Mouse (Mus musculus) spleen, adult 2 months (tissue): ENCODE data around the gene Cxcr5. TPM values are rescaled to one million over a fixed set of nuclear protein-coding genes. Genes with fewer than 3 reads are reported as not detected.
A peak's percentile ranks its signal among the peaks of the same experiment; 100 is the strongest.

Source experiments
- DNase-seq, 2 experiments: peaks; one replicate each; pipeline versions ENCODE4 v3.0.0 to v3.0.0-alpha.2; 2012 to 2021; ENCODE audit warnings: low spot score in 2 of 2, low read depth in 1 of 2
- H3K27ac ChIP-seq: fragments of 200-500 bp; 2 replicates; pipeline ENCODE4 v1.5.1; 2012; ENCODE audit warnings: low read length, inconsistent platforms; ENCODE audit not compliant: insufficient read depth
- H3K27me3 ChIP-seq: fragments of 200-500 bp; 2 replicates; pipeline ENCODE4 v1.6.1; 2012; ENCODE audit warnings: mild to moderate bottlenecking, moderate library complexity, low read length, inconsistent platforms; ENCODE audit not compliant: control insufficient read depth, insufficient read depth
- H3K36me3 ChIP-seq: fragments of 200-500 bp; 2 replicates; pipeline ENCODE4 v1.6.1; 2012; ENCODE audit warnings: mild to moderate bottlenecking, low read length, inconsistent platforms; ENCODE audit not compliant: control insufficient read depth, insufficient read depth
- H3K4me1 ChIP-seq: fragments of 200-500 bp; 2 replicates; pipeline ENCODE4 v1.6.1; 2011; ENCODE audit warnings: inconsistent platforms; ENCODE audit not compliant: control insufficient read depth, insufficient read depth, insufficient read length
- H3K4me3 ChIP-seq: fragments of 200-500 bp; 2 replicates; pipeline ENCODE4 v1.5.1; 2011; ENCODE audit warnings: mild to moderate bottlenecking, inconsistent platforms; ENCODE audit not compliant: insufficient read depth, insufficient read length; ENCODE audit errors: extremely low read depth
- CTCF ChIP-seq: fragments of 200-500 bp; IDR thresholded peaks from 2 replicates; pipeline ENCODE4 v1.5.1; 2011; ENCODE audit warnings: mild to moderate bottlenecking, inconsistent platforms; ENCODE audit not compliant: insufficient read depth, insufficient read length, insufficient replicate concordance; ENCODE audit errors: extremely low read depth
- POLR2A ChIP-seq: fragments of 200-500 bp; IDR thresholded peaks from 2 replicates; pipeline ENCODE4 v1.6.1; 2011; ENCODE audit warnings: low read depth, low read length, inconsistent platforms
- WGBS: fragments of 180-500 bp; shearing (Covaris S2); methylation state at CpG from one replicate; pipeline ENCODE4 v1.1.7; 2018; 5-methylcytosine and 5-hydroxymethylcytosine counted together
- polyA plus RNA-seq: library from polyadenylated mRNA; depleted of rRNA; stranded (reverse); fragments of >200 nt; gene quantifications from 2 replicates; pipeline ENCODE4 v1.2.3, GENCODE M21; 2012

Gene Cxcr5
- polyA plus RNA-seq, 1 experiment = 133 TPM

DNA sequence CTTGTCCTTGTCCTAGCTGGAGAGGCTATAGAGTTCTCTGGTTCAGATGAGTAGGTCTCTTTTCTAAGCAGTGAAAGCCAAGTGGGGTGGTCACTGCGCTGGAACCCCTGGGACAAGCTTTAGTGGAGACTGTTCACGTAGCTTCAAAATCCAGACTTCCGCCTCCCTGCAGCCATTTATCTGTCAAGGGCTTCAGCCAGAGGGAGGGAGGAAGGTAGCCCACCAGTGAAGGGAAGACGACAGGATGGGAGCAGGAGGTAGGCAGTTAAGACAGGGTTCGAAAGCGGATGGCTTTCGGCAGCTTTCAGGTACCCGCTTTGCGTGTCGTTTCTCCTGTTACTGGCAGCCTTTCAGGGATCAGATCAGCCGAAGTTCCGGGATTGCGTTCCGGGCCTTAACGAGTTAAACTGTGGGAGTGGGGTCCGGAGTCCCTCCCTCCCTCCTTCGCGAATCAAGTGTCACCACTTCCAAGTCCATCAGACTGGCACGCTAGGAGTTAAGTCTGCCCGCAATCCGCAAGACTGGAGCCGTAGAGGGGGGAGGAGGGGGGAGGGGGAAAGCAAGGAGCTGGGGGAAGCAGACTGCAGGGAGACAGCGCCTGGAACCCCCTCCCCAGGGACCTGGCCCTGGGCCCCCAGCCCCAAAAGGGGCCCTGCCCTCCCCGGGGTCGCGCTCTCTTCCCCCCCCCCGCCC is 83.3 kb downstream of the Cxcr5 start:
- under 1% methylated on average over 24 of the region's 27 CpGs for WGBS
- H3K27me3 ChIP-seq = 0 out of 2 replicates have a peak, but pooled peaks cover 1% of the 10 kb centered on the region
- H3K4me1 ChIP-seq = peaks cover 15% of the 10 kb centered on the region; the same call in 1 of the 2 replicates
- H3K27ac ChIP-seq = peak overlapping the region; percentile 24; the same call in 1 of the 2 replicates
- DNase-seq = no peak
- peak overlapping the region; percentile 62 for H3K4me3 ChIP-seq
- TF ChIP-seq CTCF (no peak), POLR2A (no peak)
- no peaks in the 10 kb centered on the region for H3K36me3 ChIP-seq

- Histone ChIP-seq H3K36me3 (no peaks in the 10 kb centered on the region), H3K4me1 (peaks cover 15% of the 10 kb centered on the region; the same call in 1 of the 2 replicates), H3K27ac (0 out of 2 replicates have a peak overlapping the region, but pooled peaks have one; percentile 2), H3K27me3 (0 out of 2 replicates have a peak, but pooled peaks cover 1% of the 10 kb centered on the region), H3K4me3 (peak overlapping the region; percentile 62; the same call in 1 of the 2 replicates)
- peak in 1 of 2 experiments; percentile 75 for DNase-seq
- 10% methylated on average over 24 of the region's 24 CpGs for WGBS
- TF ChIP-seq CTCF (peak; percentile 12; the same call in 1 of the 2 replicates), POLR2A (no peak)
Measured at GRCm38 (mm10) chr9:44477339-44478228, 84.1 kb downstream of the Cxcr5 start.

- WGBS = 88% methylated on average over 3 of the region's 3 CpGs
- no peak overlapping the region for H3K27ac ChIP-seq
- no peak for DNase-seq
Measured at GRCm38 (mm10) chr9:44475936-44476335, 85.7 kb downstream of the Cxcr5 start.

GRCm38 (mm10) chr9:44474327-44474726 is 87.3 kb downstream of the Cxcr5 start:
- 71% methylated on average over 1 of the region's 1 CpGs for WGBS
- H3K27ac ChIP-seq = no peak overlapping the region
- H3K4me3 ChIP-seq = no peak overlapping the region
- TF ChIP-seq POLR2A = no peak
- TF ChIP-seq CTCF = no peak
- H3K4me1 ChIP-seq = peaks cover 8% of the 10 kb centered on the region; the same call in 1 of the 2 replicates
- peaks cover 5% of the 10 kb centered on the region; the same call in 1 of the 2 replicates for H3K27me3 ChIP-seq
- no peaks in the 10 kb centered on the region for H3K36me3 ChIP-seq
- no peak for DNase-seq

More at GRCm38 (mm10) chr9:44475936-44476335, 85.7 kb downstream of the Cxcr5 start:
- H3K4me1 ChIP-seq = peaks cover 11% of the 10 kb centered on the region; the same call in 1 of the 2 replicates
- 0 out of 2 replicates have a peak, but pooled peaks cover 2% of the 10 kb centered on the region for H3K27me3 ChIP-seq
- no peaks in the 10 kb centered on the region for H3K36me3 ChIP-seq
- TF ChIP-seq POLR2A (no peak), CTCF (no peak)
- no peak overlapping the region for H3K4me3 ChIP-seq

- no peak for DNase-seq
- TF ChIP-seq CTCF = no peak
- TF ChIP-seq POLR2A = no peak
Measured at GRCm38 (mm10) chr9:44473184-44473583, 88.5 kb downstream of the Cxcr5 start.

DNA sequence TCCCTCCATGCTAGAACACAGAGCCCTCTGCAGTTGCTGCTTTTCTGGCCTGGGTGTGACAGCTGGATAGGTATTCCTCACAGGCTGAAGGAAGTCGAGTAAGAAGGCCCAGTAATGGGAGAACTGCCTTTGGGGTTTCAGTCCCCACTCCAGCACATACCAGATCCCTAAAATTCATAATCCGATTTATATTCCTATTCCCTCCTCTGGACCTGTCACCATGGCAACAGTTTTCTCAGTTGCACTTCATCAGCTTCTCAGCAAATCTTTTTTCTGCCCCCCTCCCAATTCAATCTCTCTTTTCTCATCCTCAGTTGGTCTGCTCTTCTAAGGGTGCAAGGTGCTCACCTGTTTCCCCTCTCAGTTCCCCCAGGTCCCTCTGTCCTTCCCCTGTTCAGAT is 92.9 kb downstream of the Cxcr5 start:
- no peak for DNase-seq
- Histone ChIP-seq H3K4me3 (no peak overlapping the region), H3K36me3 (no peaks in the 10 kb centered on the region), H3K27ac (no peak overlapping the region), H3K4me1 (no peaks in the 10 kb centered on the region), H3K27me3 (peaks cover 3% of the 10 kb centered on the region; the same call in 1 of the 2 replicates)
- WGBS = 59% methylated on average over 2 of the region's 2 CpGs
- no peak for TF ChIP-seq POLR2A
- no peak for TF ChIP-seq CTCF

More at GRCm38 (mm10) chr9:44473184-44473583, 88.5 kb downstream of the Cxcr5 start:
- H3K36me3 ChIP-seq = no peaks in the 10 kb centered on the region
- H3K27me3 ChIP-seq = peaks cover 3% of the 10 kb centered on the region; the same call in 1 of the 2 replicates
- no peak overlapping the region for H3K27ac ChIP-seq
- H3K4me3 ChIP-seq = no peak overlapping the region
- 66% methylated on average over 3 of the region's 3 CpGs for WGBS
- H3K4me1 ChIP-seq = peaks cover 3% of the 10 kb centered on the region; the same call in 1 of the 2 replicates
